Mouse (Mus musculus) kidney, embryonic 14.5 days (tissue): Measurements from ENCODE around the gene Krt17. TPM values are rescaled to one million over a fixed set of nuclear protein-coding genes. Genes with fewer than 3 reads are reported as not detected.
"Not testable (repeated sequence)": the region's sequence is repeated elsewhere in the genome, so short reads cannot be mapped to it uniquely, and the experiment has no call there.

Source experiments
- ATAC-seq: fragments of 200-750 bp; cut with Nextera tagmentation; 2 replicates; pipeline ENCODE4 v1.8.0; 2017; ENCODE audit warnings: moderate number of reproducible peaks, mild to moderate bottlenecking, moderate TSS enrichment, moderate library complexity; ENCODE audit not compliant: low FRiP score, low TSS enrichment
- H3K27ac ChIP-seq: fragments of 300-500 bp; sonication (generic); 2 replicates; pipeline ENCODE4 v1.5.1; 2014; ENCODE audit warnings: low read depth, mild to moderate bottlenecking, low read length, moderate library complexity, mixed read lengths
- H3K27me3 ChIP-seq: fragments of 300-500 bp; sonication (generic); 2 replicates; pipeline ENCODE4 v1.6.1; 2014; ENCODE audit warnings: mild to moderate bottlenecking, low read length; ENCODE audit not compliant: control insufficient read depth, insufficient read depth
- H3K36me3 ChIP-seq: fragments of 300-500 bp; sonication (generic); 2 replicates; pipeline ENCODE4 v1.6.1; 2014; ENCODE audit warnings: low read length, mixed read lengths; ENCODE audit not compliant: control insufficient read depth, insufficient read depth
- H3K4me1 ChIP-seq: fragments of 300-500 bp; sonication (generic); 2 replicates; pipeline ENCODE4 v1.6.1; 2014; ENCODE audit warnings: low read length, mixed read lengths; ENCODE audit not compliant: control insufficient read depth, insufficient read depth
- H3K4me2 ChIP-seq: fragments of 300-500 bp; sonication (generic); replicated peaks from 2 replicates; pipeline ENCODE4 v1.6.1; 2014; ENCODE audit warnings: low read depth, mild to moderate bottlenecking, low read length
- H3K4me3 ChIP-seq: fragments of 300-500 bp; sonication (generic); 2 replicates; pipeline ENCODE4 v1.5.1; 2014; ENCODE audit warnings: mild to moderate bottlenecking, low read length
- H3K9ac ChIP-seq: fragments of 300-500 bp; sonication (generic); 2 replicates; pipeline ENCODE4 v1.6.1; 2014; ENCODE audit warnings: low read depth, mild to moderate bottlenecking, low read length, moderate library complexity
- H3K9me3 ChIP-seq: fragments of 300-500 bp; sonication (generic); 2 replicates; pipeline ENCODE4 v1.6.1; 2016; ENCODE audit warnings: low read length; ENCODE audit not compliant: control insufficient read depth
- WGBS: fragments of 180-500 bp; shearing (Covaris S2); extraction: QIAGEN DNeasy Blood & Tissue Kit; methylation state at CpG from one replicate; pipeline ENCODE4 v1.1.7; 2014; 5-methylcytosine and 5-hydroxymethylcytosine counted together
- polyA plus RNA-seq: library from polyadenylated mRNA; unstranded; fragments of >200 nt; fragmentation: Nextera tagmentation; extraction: Ambion mirVana; gene quantifications from 2 replicates; pipeline ENCODE4 v1.2.1, GENCODE M21; 2014

The Krt17 gene
- polyA plus RNA-seq, 1 experiment from 2014 or later, result 0.14 TPM

DNA sequence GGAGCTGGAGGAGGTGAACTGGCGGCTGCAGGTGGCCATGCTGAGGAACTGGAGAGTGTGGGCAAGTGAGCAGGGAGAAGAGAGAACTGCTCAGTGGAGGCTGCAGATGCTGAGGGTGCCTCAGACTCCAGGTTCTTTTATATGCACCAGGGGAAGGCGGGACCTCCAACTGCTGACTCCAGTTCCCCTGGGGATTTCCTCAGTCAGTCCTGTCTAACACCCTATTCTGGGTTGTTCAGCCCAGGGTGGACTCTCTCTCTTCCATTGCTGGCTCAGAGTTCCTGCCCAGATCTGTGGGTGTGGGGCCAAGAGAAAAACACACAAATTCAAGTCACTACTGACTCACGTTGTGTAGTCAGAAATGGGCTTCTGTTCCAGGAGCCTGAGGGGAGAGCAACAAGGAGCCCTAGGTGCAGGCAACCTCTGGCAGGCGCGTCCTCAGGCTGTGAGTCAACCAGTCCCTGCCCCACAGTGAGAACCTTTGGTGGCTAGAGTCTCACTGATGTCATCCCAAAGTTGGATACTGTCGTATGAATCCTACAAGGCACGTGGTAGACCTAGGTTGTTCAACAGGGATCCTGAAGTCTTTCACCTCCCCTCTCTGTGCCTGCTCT lies 11.9 kb downstream of the Krt17 start, which contains the start of gene Krt16:
Gene Krt16, minus strand, starts transcription at position 51 of the 614 bp plus-strand sequence.
- 81% methylated on average over 7 of the region's 7 CpGs for WGBS
- no peak within 1 kb of the TSS for H3K4me2 ChIP-seq
- H3K9ac ChIP-seq, result no peak within 1 kb of the TSS
- no peak within 1 kb of the TSS for H3K4me3 ChIP-seq
- H3K4me1 ChIP-seq, result no peaks in the 10 kb centered on the region
- no peaks in the 10 kb centered on the region for H3K27me3 ChIP-seq
- no peaks in the 10 kb centered on the region for H3K9me3 ChIP-seq
- no peak within 1 kb of the TSS for H3K27ac ChIP-seq
- no peaks in the 10 kb centered on the region for H3K36me3 ChIP-seq
- ATAC-seq, result no peak

DNA sequence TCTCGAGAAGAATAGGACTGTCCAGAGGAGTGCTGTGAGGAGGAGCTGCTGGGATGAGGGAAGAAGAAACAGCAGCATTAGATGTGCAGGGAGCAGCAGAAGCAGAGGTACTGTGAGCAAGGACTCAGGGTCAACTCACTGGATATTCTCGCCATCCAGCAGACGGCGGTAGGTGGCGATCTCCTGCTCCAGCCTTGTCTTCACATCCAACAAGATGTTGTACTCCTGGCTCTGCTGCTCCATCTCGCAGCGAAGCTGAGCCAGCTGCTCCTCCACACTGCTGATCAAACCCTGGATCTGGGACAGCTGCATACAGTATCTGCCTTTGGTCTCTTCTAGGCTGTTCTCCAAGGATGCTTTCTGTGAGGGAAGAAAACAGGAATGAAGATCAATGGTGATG lies 14.4 kb downstream of the Krt17 start:
- not testable (repeated sequence) for H3K4me2 ChIP-seq, ATAC-seq, H3K9ac ChIP-seq, H3K4me3 ChIP-seq, H3K36me3 ChIP-seq, H3K9me3 ChIP-seq, H3K27me3 ChIP-seq, H3K27ac ChIP-seq, H3K4me1 ChIP-seq
- 63% methylated on average over 7 of the region's 7 CpGs for WGBS

DNA sequence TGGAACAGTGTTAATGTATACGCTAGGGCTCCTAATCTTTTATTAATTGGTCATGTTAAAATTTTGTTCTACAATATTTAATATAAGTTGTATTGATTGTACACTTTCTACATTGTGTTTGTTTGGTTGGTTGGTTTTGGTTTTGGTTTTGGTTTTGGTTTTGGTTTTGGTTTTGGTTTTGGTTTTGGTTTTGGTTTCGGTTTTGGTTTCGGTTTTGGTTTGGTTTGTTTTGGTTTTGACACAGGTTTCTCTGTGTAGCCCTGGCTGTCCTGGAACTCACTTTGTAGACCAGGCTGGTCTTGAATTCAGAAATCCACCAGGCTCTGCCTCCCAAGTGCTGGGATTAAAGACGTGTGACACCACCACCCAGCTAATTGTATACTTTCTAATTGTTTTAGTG lies 20.6 kb downstream of the Krt17 start:
- H3K9ac ChIP-seq, H3K4me1 ChIP-seq, H3K36me3 ChIP-seq, H3K9me3 ChIP-seq, ATAC-seq, H3K4me2 ChIP-seq, H3K27me3 ChIP-seq, H3K27ac ChIP-seq, H3K4me3 ChIP-seq: not testable (repeated sequence)
- WGBS, result 90% methylated on average over 4 of the region's 4 CpGs

DNA sequence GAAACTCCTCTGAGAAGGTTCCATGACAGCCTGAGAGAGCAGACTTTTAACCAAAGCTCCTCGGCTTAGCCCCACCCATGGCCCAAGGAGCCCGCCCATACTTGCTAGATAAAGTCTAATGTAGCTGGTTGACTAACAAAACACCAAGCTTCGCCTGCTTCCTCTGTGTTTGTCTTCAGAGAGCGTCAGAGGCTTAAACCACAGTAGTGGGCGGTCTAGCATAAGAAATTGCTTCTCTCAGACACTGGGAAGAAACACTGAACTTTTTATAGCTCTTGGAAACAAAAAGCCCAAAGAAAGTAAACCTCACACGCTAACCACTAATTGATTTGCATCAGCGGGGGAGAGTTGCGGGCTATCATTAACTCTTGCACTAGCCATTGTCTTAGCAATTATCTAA lies 39.1 kb downstream of the Krt17 start:
- no peak overlapping the region for H3K27ac ChIP-seq
- H3K9ac ChIP-seq, result no peak overlapping the region
- ATAC-seq, result no peak
- H3K4me2 ChIP-seq, result no peak overlapping the region
- peaks cover 7% of the 10 kb centered on the region; the same call in 1 of the 2 replicates for H3K9me3 ChIP-seq
- H3K27me3 ChIP-seq, result no peaks in the 10 kb centered on the region
- H3K4me1 ChIP-seq, result no peaks in the 10 kb centered on the region
- H3K4me3 ChIP-seq, result no peak overlapping the region
- no peaks in the 10 kb centered on the region for H3K36me3 ChIP-seq
- WGBS, result 71% methylated on average over 8 of the region's 8 CpGs

DNA sequence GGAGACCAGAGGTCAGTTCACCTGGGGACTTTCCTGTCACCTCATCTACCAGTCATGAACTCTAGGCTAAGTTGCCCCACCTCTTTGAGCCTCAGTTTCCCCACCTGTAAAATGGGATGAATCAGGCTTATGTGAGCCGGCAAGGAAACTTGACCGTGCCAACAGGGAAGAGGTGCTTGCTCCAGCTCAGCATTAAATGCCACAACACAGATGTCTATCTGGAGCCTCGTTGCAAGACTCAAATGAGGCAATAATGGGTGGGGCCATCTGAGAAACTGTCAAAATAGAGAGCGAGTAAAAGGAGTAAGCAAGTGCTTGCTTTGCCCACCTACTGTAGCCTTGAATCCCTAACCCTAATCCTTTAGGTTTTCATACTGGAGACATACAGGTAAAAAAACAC lies 41.5 kb downstream of the Krt17 start:
- H3K27ac ChIP-seq, result no peak overlapping the region
- H3K4me1 ChIP-seq, result no peaks in the 10 kb centered on the region
- no peak overlapping the region for H3K4me3 ChIP-seq
- no peak overlapping the region for H3K9ac ChIP-seq
- H3K27me3 ChIP-seq, result no peaks in the 10 kb centered on the region
- no peaks in the 10 kb centered on the region for H3K9me3 ChIP-seq
- no peak overlapping the region for H3K4me2 ChIP-seq
- no peak for ATAC-seq
- WGBS, result 84% methylated on average over 4 of the region's 4 CpGs
- H3K36me3 ChIP-seq, result no peaks in the 10 kb centered on the region

DNA sequence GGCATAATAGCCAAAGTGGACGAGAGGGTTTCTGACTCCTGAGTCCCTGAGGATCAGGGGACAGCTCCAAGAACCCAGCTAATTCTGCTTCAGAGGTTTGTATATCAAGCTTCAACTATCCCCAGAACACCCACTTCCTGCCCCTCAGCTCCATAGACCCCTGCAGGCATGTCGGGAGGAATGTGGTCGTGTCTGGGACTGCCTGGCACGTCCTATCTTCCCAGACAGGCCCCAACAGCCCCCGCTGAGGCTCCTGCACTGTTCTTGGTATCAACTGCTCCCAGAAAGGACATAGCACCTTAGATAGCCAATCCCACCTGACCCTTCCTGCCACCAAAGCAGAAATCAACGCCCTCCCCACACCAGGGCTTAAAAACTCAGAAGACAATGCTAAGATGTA lies 52.3 kb downstream of the Krt17 start:
- no peak overlapping the region for H3K4me2 ChIP-seq
- no peak overlapping the region for H3K9ac ChIP-seq
- H3K4me3 ChIP-seq, result no peak overlapping the region
- H3K27ac ChIP-seq, result no peak overlapping the region
- H3K36me3 ChIP-seq, result no peaks in the 10 kb centered on the region
- no peak for ATAC-seq
- 59% methylated on average over 6 of the region's 6 CpGs for WGBS
- no peaks in the 10 kb centered on the region for H3K9me3 ChIP-seq
- H3K4me1 ChIP-seq, result no peaks in the 10 kb centered on the region
- H3K27me3 ChIP-seq, result no peaks in the 10 kb centered on the region

DNA sequence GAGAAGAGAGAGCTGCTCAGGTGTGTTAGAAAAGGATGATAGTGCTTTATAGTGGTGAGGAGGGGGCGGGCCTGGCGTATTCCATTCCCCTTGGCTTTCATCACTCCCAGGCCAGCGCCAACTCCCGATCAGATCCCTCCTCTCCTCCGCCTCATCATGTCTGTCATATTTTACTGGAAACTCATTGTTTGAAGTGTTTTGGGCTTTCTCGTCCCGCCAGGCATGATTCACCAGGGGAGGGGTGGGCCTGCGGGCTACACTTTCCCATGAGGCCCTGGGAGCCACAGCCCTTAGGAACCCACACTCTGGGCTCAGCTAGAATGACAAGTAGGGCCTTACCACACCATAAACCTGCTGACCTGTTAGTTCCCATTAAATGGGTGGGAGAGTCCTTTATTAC lies 53.3 kb downstream of the Krt17 start, which contains the start of gene Krt14:
Gene Krt14, minus strand, starts transcription at position 51 of the 400 bp plus-strand sequence.
- Histone ChIP-seq H3K27me3 (no peaks in the 10 kb centered on the region), H3K27ac (no peak within 1 kb of the TSS), H3K4me1 (no peaks in the 10 kb centered on the region), H3K9ac (no peak within 1 kb of the TSS), H3K4me2 (no peak within 1 kb of the TSS), H3K4me3 (no peak within 1 kb of the TSS), H3K9me3 (no peaks in the 10 kb centered on the region), H3K36me3 (no peaks in the 10 kb centered on the region)
- no peak for ATAC-seq
- WGBS, result 84% methylated on average over 8 of the region's 8 CpGs

Other genes with a start within 250 kb of the Krt17 start
- not detected in 2 replicates for gene Krt33a, start 244.8 kb downstream of the Krt17 start, polyA plus RNA-seq
- gene Krt33b, start 231.2 kb downstream of the Krt17 start, polyA plus RNA-seq, result not detected in 2 replicates
- gene Krt34, start 219.5 kb downstream of the Krt17 start, polyA plus RNA-seq, result 0.11 TPM in 1 of 2 replicates, not detected in the other
- gene Krt31, start 210.5 kb downstream of the Krt17 start, polyA plus RNA-seq, result not detected in 2 replicates
- not detected in 2 replicates for gene Krt32, start 172.8 kb downstream of the Krt17 start, polyA plus RNA-seq
- not detected in 2 replicates for gene Krt35, start 164.8 kb downstream of the Krt17 start, polyA plus RNA-seq
- 1.4 and 1.5 TPM in 2 replicates for gene Krt36, start 155.4 kb downstream of the Krt17 start, polyA plus RNA-seq
- not detected in 2 replicates for gene Krt13, start 139.5 kb downstream of the Krt17 start, polyA plus RNA-seq
- gene Krt15, start 125.1 kb downstream of the Krt17 start, polyA plus RNA-seq, result 0.96 and 1.2 TPM in 2 replicates
- 24.2 and 31.4 TPM in 2 replicates for gene Krt19, start 112.4 kb downstream of the Krt17 start, polyA plus RNA-seq
- gene Krt9, start 67.8 kb downstream of the Krt17 start, polyA plus RNA-seq, result not detected in 2 replicates
- gene Krt14, start 53.5 kb downstream of the Krt17 start, polyA plus RNA-seq, result not detected in 2 replicates
- not detected in 2 replicates for gene Krt16, start 12.1 kb downstream of the Krt17 start, polyA plus RNA-seq
- gene Krt42, start 8.8 kb upstream of the Krt17 start, polyA plus RNA-seq, result not detected in 2 replicates
- gene Eif1, start 58.9 kb upstream of the Krt17 start, polyA plus RNA-seq, result 1,744 and 1,749 TPM in 2 replicates
- gene Gast, start 73.4 kb upstream of the Krt17 start, polyA plus RNA-seq, result not detected in 2 replicates
- gene Hap1, start 95.1 kb upstream of the Krt17 start, polyA plus RNA-seq, result 6.0 and 6.3 TPM in 2 replicates
- 66.8 and 84.7 TPM in 2 replicates for gene Jup, start 136.7 kb upstream of the Krt17 start, polyA plus RNA-seq
- gene P3h4, start 153.8 kb upstream of the Krt17 start, polyA plus RNA-seq, result 59.7 and 63.3 TPM in 2 replicates
- gene Fkbp10, start 154.7 kb upstream of the Krt17 start, polyA plus RNA-seq, result 75.4 and 113 TPM in 2 replicates
- gene Nt5c3b, start 180.8 kb upstream of the Krt17 start, polyA plus RNA-seq, result 100 and 112 TPM in 2 replicates
- 0.61 and 0.68 TPM in 2 replicates for gene Klhl10, start 180.9 kb upstream of the Krt17 start, polyA plus RNA-seq
- gene Klhl11, start 211.7 kb upstream of the Krt17 start, polyA plus RNA-seq, result 8.5 and 12.3 TPM in 2 replicates